Mouse (Mus musculus) heart, embryonic 16.5 days (tissue): ENCODE data around the gene Rtp3. TPM values are rescaled to one million over a fixed set of nuclear protein-coding genes. Genes with fewer than 3 reads are reported as not detected.
A peak's percentile ranks its signal among the peaks of the same experiment; 100 is the strongest.

Experiments used
- ATAC-seq: fragments of 200-750 bp; cut with Nextera tagmentation; replicated peaks from 2 replicates; pipeline ENCODE4 v1.8.0; 2017; ENCODE audit warnings: moderate number of reproducible peaks; ENCODE audit not compliant: insufficient read depth, low FRiP score; ENCODE audit errors: extremely low read depth
- H3K27ac ChIP-seq: fragments of 300-500 bp; sonication (generic); 2 replicates; pipeline ENCODE4 v1.5.1; 2014; ENCODE audit warnings: mild to moderate bottlenecking, low read length, control low read depth, moderate library complexity
- H3K27me3 ChIP-seq: fragments of 300-500 bp; sonication (generic); 2 replicates; pipeline ENCODE4 v1.6.1; 2014; ENCODE audit warnings: low read length, mixed read lengths; ENCODE audit not compliant: control insufficient read depth, insufficient read depth
- H3K36me3 ChIP-seq: fragments of 300-500 bp; sonication (generic); 2 replicates; pipeline ENCODE4 v1.6.1; 2014; ENCODE audit not compliant: control insufficient read depth, insufficient read depth
- H3K4me1 ChIP-seq: fragments of 300-500 bp; sonication (generic); 2 replicates; pipeline ENCODE4 v1.6.1; 2014; ENCODE audit warnings: low read length, mixed read lengths; ENCODE audit not compliant: control insufficient read depth, insufficient read depth
- H3K4me2 ChIP-seq: fragments of 300-500 bp; sonication (generic); 2 replicates; pipeline ENCODE4 v1.6.1; 2014; ENCODE audit warnings: low read depth, mild to moderate bottlenecking, control low read depth, low read length
- H3K4me3 ChIP-seq: fragments of 300-500 bp; sonication (generic); 2 replicates; pipeline ENCODE4 v1.5.1; 2014; ENCODE audit warnings: mild to moderate bottlenecking, control low read depth, low read length
- H3K9ac ChIP-seq: fragments of 300-500 bp; sonication (generic); 2 replicates; pipeline ENCODE4 v1.6.1; 2014; ENCODE audit warnings: low read length, control low read depth
- H3K9me3 ChIP-seq: fragments of 300-500 bp; sonication (generic); replicated peaks from 2 replicates; pipeline ENCODE4 v1.6.1; 2016; ENCODE audit warnings: low read length; ENCODE audit not compliant: control insufficient read depth
- WGBS: fragments of 180-500 bp; shearing (Covaris S2); extraction: QIAGEN DNeasy Blood & Tissue Kit; methylation state at CpG from one replicate; pipeline ENCODE4 v1.1.7; 2014; 5-methylcytosine and 5-hydroxymethylcytosine counted together
- polyA plus RNA-seq: library from polyadenylated mRNA; unstranded; fragments of >200 nt; fragmentation: Nextera tagmentation; extraction: Ambion mirVana; gene quantifications from 2 replicates; pipeline ENCODE4 v1.2.1, GENCODE M21; 2015

Gene Rtp3
- polyA plus RNA-seq, 1 experiment from 2014 or later: 0.13 TPM

DNA sequence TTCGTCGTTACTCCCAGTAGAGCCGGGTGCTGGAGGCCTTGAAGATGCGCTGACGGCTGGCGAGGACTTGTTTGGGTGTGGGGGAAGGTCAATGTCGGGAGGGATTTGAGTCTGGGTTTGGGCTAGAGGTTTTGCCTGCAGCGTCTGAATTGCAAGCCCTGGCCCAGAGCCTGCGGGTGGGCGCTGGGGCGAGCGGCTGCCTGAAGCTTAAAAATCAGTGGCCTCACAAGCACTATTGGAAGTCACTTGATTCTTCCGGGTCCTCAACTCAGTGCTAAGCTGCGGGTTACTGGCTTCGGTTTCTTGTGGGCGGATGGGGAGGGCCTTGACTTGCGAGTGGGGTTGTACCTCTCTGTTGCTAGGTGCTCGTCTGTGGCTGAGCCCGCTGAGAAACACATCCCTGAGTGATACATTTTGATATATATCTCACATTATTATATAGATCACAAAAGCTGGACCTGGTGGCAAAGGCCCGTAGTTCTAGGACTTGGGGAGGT lies 43.8 kb downstream of the Rtp3 start:
- Histone ChIP-seq H3K9ac (no peak overlapping the region), H3K4me1 (peaks cover 6% of the 10 kb centered on the region), H3K4me3 (no peak overlapping the region), H3K4me2 (no peak overlapping the region; the same call in 1 of the 2 replicates), H3K9me3 (no peaks in the 10 kb centered on the region), H3K36me3 (no peaks in the 10 kb centered on the region), H3K27ac (no peak overlapping the region), H3K27me3 (peaks cover 15% of the 10 kb centered on the region; the same call in 1 of the 2 replicates)
- ATAC-seq: no peak
- 39% methylated on average over 20 of the region's 20 CpGs for WGBS

DNA sequence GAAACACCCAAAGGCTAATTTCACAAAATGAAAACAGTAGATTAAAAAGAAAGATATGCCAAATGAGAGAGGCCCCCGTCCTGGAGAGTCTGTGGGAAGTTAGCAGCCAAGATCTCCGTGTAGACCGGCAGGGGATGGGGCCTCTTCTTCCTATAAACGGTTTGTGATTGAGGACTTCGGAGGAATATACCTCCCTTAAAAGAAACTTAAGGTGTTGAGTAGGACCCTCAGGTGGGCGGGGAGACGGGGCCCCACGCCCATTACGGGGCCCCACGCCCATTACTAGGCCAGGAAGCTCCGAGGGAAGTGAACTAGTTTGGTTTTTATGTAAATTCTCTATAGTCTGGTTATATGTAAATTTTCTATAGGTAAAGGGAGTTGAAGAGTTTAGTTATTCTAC lies 44.5 kb downstream of the Rtp3 start, which contains the start of gene Tdgf1:
Tdgf1 (minus strand) TSS at position 233 of the 400 bp plus-strand sequence.
- Histone ChIP-seq H3K36me3 (no peaks in the 10 kb centered on the region), H3K27ac (no peak within 1 kb of the TSS), H3K4me2 (no peak within 1 kb of the TSS; the same call in 1 of the 2 replicates), H3K27me3 (peaks cover 15% of the 10 kb centered on the region; the same call in 1 of the 2 replicates), H3K9ac (no peak within 1 kb of the TSS), H3K4me1 (peaks cover 6% of the 10 kb centered on the region), H3K9me3 (no peaks in the 10 kb centered on the region), H3K4me3 (no peak within 1 kb of the TSS)
- no peak for ATAC-seq
- WGBS: 38% methylated on average over 11 of the region's 11 CpGs

DNA sequence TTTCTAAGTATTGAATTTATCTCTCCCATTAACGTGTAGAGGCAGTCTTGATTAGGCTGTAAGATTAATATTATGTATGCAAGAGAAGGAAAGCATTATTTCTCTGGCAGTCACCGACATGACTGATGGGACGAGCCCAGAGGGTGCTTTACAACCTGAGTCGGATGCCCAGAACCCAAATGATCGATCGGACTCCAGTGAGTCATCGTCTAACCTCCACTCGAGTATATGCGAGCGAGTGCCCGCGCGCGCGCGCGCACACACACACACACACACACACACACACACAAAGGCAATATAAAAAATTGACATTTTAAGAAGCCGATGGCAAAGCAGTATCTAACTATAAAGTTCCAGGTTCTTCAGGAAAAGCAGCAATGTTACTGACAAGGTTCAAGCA lies 45.0 kb downstream of the Rtp3 start:
- 28% methylated on average over 18 of the region's 18 CpGs for WGBS
- H3K27me3 ChIP-seq: peaks cover 15% of the 10 kb centered on the region; the same call in 1 of the 2 replicates
- H3K4me3 ChIP-seq: no peak overlapping the region
- no peak overlapping the region for H3K9ac ChIP-seq
- H3K27ac ChIP-seq: no peak overlapping the region
- peaks cover 6% of the 10 kb centered on the region for H3K4me1 ChIP-seq
- no peak overlapping the region for H3K4me2 ChIP-seq
- no peak for ATAC-seq
- H3K9me3 ChIP-seq: no peaks in the 10 kb centered on the region
- no peaks in the 10 kb centered on the region for H3K36me3 ChIP-seq

DNA sequence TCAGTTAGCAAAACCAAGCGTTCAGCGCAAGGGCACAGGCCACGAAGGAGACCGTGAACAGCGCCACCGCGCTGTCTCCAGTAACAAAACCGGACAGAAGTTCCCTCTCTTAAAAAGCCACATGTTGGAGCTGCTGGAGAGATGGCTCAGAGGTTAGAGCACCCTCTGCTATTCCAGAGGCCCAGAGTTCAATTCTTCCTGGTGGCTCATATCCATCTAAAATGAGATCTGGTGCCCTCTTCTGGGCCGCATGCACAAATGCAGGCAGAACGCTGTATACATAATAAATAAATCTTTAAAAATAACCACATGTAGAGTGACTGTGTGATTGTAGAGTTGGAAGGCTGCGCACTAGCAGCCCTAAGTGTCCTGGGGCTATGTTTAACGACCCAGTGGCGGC lies 46.1 kb downstream of the Rtp3 start:
- WGBS: 30% methylated on average over 13 of the region's 13 CpGs
- Histone ChIP-seq H3K27me3 (peaks cover 15% of the 10 kb centered on the region; the same call in 1 of the 2 replicates), H3K4me2 (no peak overlapping the region), H3K9ac (no peak overlapping the region), H3K36me3 (no peaks in the 10 kb centered on the region), H3K27ac (no peak overlapping the region), H3K4me1 (peaks cover 6% of the 10 kb centered on the region), H3K4me3 (no peak overlapping the region), H3K9me3 (no peaks in the 10 kb centered on the region)
- peak; percentile 35; the same call in 1 of the 2 replicates for ATAC-seq

DNA sequence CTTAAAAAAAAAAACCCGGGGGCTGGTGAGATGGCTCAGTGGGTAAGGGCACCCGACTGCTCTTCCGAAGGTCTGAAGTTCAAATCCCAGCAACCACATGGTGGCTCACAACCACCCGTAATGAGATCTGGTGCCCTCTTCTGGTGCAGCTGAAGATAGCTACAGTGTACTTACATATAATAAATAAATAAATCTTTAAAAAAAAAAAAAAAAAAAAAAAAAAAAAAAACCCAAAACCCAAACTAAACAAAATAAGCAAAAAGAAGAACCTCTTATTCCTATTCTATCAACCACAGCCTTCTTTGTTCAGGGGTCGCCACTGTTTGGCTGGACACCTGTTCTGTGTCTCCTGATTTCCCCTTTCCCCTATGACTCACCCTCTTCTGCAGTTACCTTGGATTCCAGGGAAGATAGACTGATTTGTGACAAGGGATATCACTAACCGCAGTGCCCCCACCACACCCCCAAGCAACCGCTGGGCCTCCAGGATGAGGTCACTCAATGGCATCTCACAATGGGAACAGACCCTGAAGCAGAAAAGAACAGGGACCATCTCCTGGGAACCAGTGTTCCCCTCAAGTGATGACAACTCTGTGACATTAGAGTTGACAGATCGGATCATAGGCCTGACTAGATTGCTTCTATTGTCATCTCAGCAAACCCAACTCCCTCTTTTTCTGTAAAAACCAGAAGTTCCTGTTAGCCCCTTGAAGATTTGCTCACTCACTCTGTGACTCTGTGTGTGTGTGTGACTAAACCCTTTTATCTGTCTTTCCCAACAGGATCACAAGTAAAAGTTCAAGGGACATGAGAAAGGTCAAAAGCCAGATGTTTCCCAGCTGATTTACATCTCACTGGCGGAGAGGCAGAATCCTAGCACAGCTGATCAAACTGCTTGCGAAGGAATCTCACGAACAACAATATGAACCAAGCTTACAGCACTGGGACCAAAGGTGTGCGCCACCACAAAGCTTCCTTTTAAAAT lies 52.6 kb downstream of the Rtp3 start:
- Histone ChIP-seq H3K9me3 (no peaks in the 10 kb centered on the region), H3K27me3 (no peaks in the 10 kb centered on the region), H3K27ac (no peak overlapping the region), H3K36me3 (no peaks in the 10 kb centered on the region), H3K4me1 (no peaks in the 10 kb centered on the region), H3K4me3 (no peak overlapping the region), H3K9ac (no peak overlapping the region), H3K4me2 (no peak overlapping the region)
- no peak for ATAC-seq
- 66% methylated on average over 12 of the region's 12 CpGs for WGBS

DNA sequence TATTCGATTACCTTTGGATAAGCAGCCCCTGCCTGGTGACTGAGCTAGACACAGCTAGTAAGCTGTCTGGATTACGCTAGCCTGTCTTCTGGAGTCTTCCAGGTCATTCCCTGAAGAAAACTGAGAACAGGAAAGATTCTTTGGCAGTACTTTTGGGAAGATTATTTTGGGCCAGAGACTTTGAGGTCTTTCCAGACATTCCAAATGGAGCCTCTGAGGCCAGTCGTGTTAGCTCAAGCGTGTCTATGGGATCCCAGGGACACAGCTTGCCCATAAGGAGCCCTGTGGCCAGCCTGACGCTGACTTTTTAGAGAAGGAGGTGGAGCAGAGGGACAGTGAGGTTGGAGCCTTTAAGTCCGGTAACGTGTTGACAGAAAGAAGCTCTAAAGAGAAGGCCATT lies 54.4 kb downstream of the Rtp3 start:
- Histone ChIP-seq H3K4me3 (no peak overlapping the region), H3K27ac (no peak overlapping the region), H3K4me2 (no peak overlapping the region), H3K27me3 (no peaks in the 10 kb centered on the region), H3K4me1 (no peaks in the 10 kb centered on the region), H3K9ac (no peak overlapping the region), H3K36me3 (no peaks in the 10 kb centered on the region), H3K9me3 (no peaks in the 10 kb centered on the region)
- WGBS: 71% methylated on average over 7 of the region's 7 CpGs
- ATAC-seq: no peak

Other genes with a start within 250 kb of the Rtp3 start
- 4,391 and 5,295 TPM in 2 replicates for gene Myl3, start 248.7 kb downstream of the Rtp3 start, polyA plus RNA-seq
- gene Pth1r, start 243.4 kb downstream of the Rtp3 start, polyA plus RNA-seq: 21.0 and 26.3 TPM in 2 replicates
- 0.15 TPM in 1 of 2 replicates, not detected in the other for gene Prss42, start 192.4 kb downstream of the Rtp3 start, polyA plus RNA-seq
- not detected in 2 replicates for gene Prss44, start 176.6 kb downstream of the Rtp3 start, polyA plus RNA-seq
- gene Prss43, start 163.9 kb downstream of the Rtp3 start, polyA plus RNA-seq: not detected in 2 replicates
- gene Prss45, start 156.0 kb downstream of the Rtp3 start, polyA plus RNA-seq: 0.26 TPM in 1 of 2 replicates, not detected in the other
- gene Prss46, start 146.1 kb downstream of the Rtp3 start, polyA plus RNA-seq: not detected in 2 replicates
- gene Prss50, start 132.6 kb downstream of the Rtp3 start, polyA plus RNA-seq: not detected in 2 replicates
- gene Als2cl, start 110.7 kb downstream of the Rtp3 start, polyA plus RNA-seq: 3.1 and 4.4 TPM in 2 replicates
- gene Tmie, start 110.5 kb downstream of the Rtp3 start, polyA plus RNA-seq: 1.2 and 1.7 TPM in 2 replicates
- not detected in 2 replicates for gene Fam240a, start 73.7 kb downstream of the Rtp3 start, polyA plus RNA-seq
- gene Tdgf1, start 44.4 kb downstream of the Rtp3 start, polyA plus RNA-seq: not detected in 2 replicates
- gene Lrrc2, start 39.0 kb downstream of the Rtp3 start, polyA plus RNA-seq: 8.1 and 8.6 TPM in 2 replicates
- gene Ltf, start 28.7 kb upstream of the Rtp3 start, polyA plus RNA-seq: 1.8 and 3.2 TPM in 2 replicates
- gene Ccrl2, start 66.9 kb upstream of the Rtp3 start, polyA plus RNA-seq: 5.0 and 5.9 TPM in 2 replicates
- 74.8 and 76.9 TPM in 2 replicates for gene Lrrfip2, start 127.0 kb upstream of the Rtp3 start, polyA plus RNA-seq